Mouse (Mus musculus) embryonic fibroblast, embryonic 13.5 days (primary cell): ENCODE measurements around the gene 6430628N08Rik.

Experiments used
- CTCF ChIP-seq: IDR thresholded peaks from 2 replicates; pipeline ENCODE4 v1.5.1; 2011; ENCODE audit warnings: mild to moderate bottlenecking, control low read depth, low read length, moderate library complexity, borderline replicate concordance; ENCODE audit not compliant: insufficient read depth
- POLR2A ChIP-seq: IDR thresholded peaks from 2 replicates; pipeline ENCODE4 v1.6.1; 2011; ENCODE audit warnings: low read depth, mild to moderate bottlenecking, control low read depth, low read length, moderate library complexity

- no peak for TF ChIP-seq POLR2A
- TF ChIP-seq CTCF: no peak
Observed at GRCm38 (mm10) chr4:115943669-115944314, 53.3 kb downstream of the 6430628N08Rik start.
